Mouse (Mus musculus) stomach, embryonic 15.5 days (tissue): Measurements from ENCODE around the gene Aifm3. TPM values are rescaled to one million over a fixed set of nuclear protein-coding genes. Genes with fewer than 3 reads are reported as not detected.
A peak's percentile ranks its signal among the peaks of the same experiment; 100 is the strongest.

Experiments
- ATAC-seq: fragments of 200-750 bp; cut with Nextera tagmentation; 2 replicates; pipeline ENCODE4 v1.8.0; 2017; ENCODE audit warnings: low read depth, moderate number of reproducible peaks, moderate TSS enrichment; ENCODE audit not compliant: insufficient read depth, low FRiP score
- H3K27ac ChIP-seq: fragments of 300-500 bp; sonication (generic); 2 replicates; pipeline ENCODE4 v1.5.1; 2015; ENCODE audit warnings: mild to moderate bottlenecking, inconsistent platforms
- H3K27me3 ChIP-seq: fragments of 300-500 bp; sonication (generic); replicated peaks from 2 replicates; pipeline ENCODE4 v1.6.1; 2015; ENCODE audit warnings: inconsistent platforms
- H3K36me3 ChIP-seq: fragments of 300-500 bp; sonication (generic); 2 replicates; pipeline ENCODE4 v1.6.1; 2015; ENCODE audit warnings: inconsistent platforms
- H3K4me1 ChIP-seq: fragments of 300-500 bp; sonication (generic); 2 replicates; pipeline ENCODE4 v1.6.1; 2015; ENCODE audit warnings: inconsistent platforms
- H3K4me2 ChIP-seq: fragments of 300-500 bp; sonication (generic); 2 replicates; pipeline ENCODE4 v1.6.1; 2015; ENCODE audit warnings: mild to moderate bottlenecking, inconsistent platforms
- H3K4me3 ChIP-seq: fragments of 300-500 bp; sonication (generic); replicated peaks from 2 replicates; pipeline ENCODE4 v1.5.1; 2015; ENCODE audit warnings: inconsistent platforms
- H3K9ac ChIP-seq: fragments of 300-500 bp; sonication (generic); 2 replicates; pipeline ENCODE4 v1.6.1; 2015; ENCODE audit warnings: inconsistent platforms
- H3K9me3 ChIP-seq: fragments of 300-500 bp; sonication (generic); 2 replicates; pipeline ENCODE4 v1.6.1; 2016; ENCODE audit warnings: inconsistent platforms
- WGBS: fragments of 180-500 bp; shearing (Covaris S2); methylation state at CpG from one replicate; pipeline ENCODE4 v1.1.7; 2015; 5-methylcytosine and 5-hydroxymethylcytosine counted together
- polyA plus RNA-seq: library from polyadenylated mRNA; unstranded; fragments of >200 nt; fragmentation: Nextera tagmentation; extraction: Ambion mirVana; gene quantifications from 2 replicates; pipeline ENCODE4 v1.2.1, GENCODE M21; 2015

Gene Aifm3
- 3.1 and 3.2 TPM in 2 replicates for polyA plus RNA-seq

- Histone ChIP-seq H3K9ac (peak within 1 kb of the TSS; percentile 51), H3K4me1 (peaks cover 8% of the 10 kb centered on the region; the same call in 1 of the 2 replicates), H3K9me3 (no peaks in the 10 kb centered on the region), H3K27ac (no peak within 1 kb of the TSS), H3K27me3 (peaks cover 4% of the 10 kb centered on the region), H3K36me3 (peaks cover 6% of the 10 kb centered on the region), H3K4me2 (peak within 1 kb of the TSS; percentile 91), H3K4me3 (peak within 1 kb of the TSS; percentile 51)
- under 1% methylated on average over 47 of the region's 47 CpGs for whole genome bisulfite sequencing
- peak; percentile 83 for ATAC-seq
Measured at GRCm38 (mm10) chr16:17489469-17490111, at the start of gene Aifm3. TSS of gene Aifm3 (plus strand) at chr16:17489611.

- ATAC-seq: peak; percentile 98
- under 1% methylated on average over 63 of the region's 63 CpGs for WGBS
- H3K4me2 ChIP-seq: peak within 1 kb of the TSS; percentile 73
- H3K4me1 ChIP-seq: peaks cover 9% of the 10 kb centered on the region
- H3K36me3 ChIP-seq: 0 out of 2 replicates have a peak, but pooled peaks cover 5% of the 10 kb centered on the region
- H3K27ac ChIP-seq: peak within 1 kb of the TSS; percentile 98
- H3K4me3 ChIP-seq: peak within 1 kb of the TSS; percentile 98
- H3K9ac ChIP-seq: peak within 1 kb of the TSS; percentile 97
- H3K9me3 ChIP-seq: no peaks in the 10 kb centered on the region
- no peaks in the 10 kb centered on the region for H3K27me3 ChIP-seq
Measured at GRCm38 (mm10) chr16:17451541-17452372, 37.7 kb upstream of the Aifm3 start, which contains the start of gene Crkl. TSS of gene Crkl (plus strand) at chr16:17451987.

- under 1% methylated on average over 24 of the region's 24 CpGs for WGBS
- no peaks in the 10 kb centered on the region for H3K9me3 ChIP-seq
- peak overlapping the region; percentile 98 for H3K4me3 ChIP-seq
- H3K27me3 ChIP-seq: no peaks in the 10 kb centered on the region
- ATAC-seq: peak; percentile 25; the same call in 1 of the 2 replicates
- H3K4me1 ChIP-seq: peaks cover 9% of the 10 kb centered on the region
- peak overlapping the region; percentile 97 for H3K9ac ChIP-seq
- H3K36me3 ChIP-seq: peaks cover 5% of the 10 kb centered on the region; the same call in 1 of the 2 replicates
- H3K27ac ChIP-seq: peak overlapping the region; percentile 98
- peak overlapping the region; percentile 73 for H3K4me2 ChIP-seq
Measured at GRCm38 (mm10) chr16:17452373-17452715, 37.1 kb upstream of the Aifm3 start.

GRCm38 (mm10) chr16:17456901-17457300, 32.5 kb upstream of the Aifm3 start:
- H3K9me3 ChIP-seq: no peaks in the 10 kb centered on the region
- H3K4me1 ChIP-seq: peaks cover 7% of the 10 kb centered on the region; the same call in 1 of the 2 replicates
- peaks cover 12% of the 10 kb centered on the region for H3K36me3 ChIP-seq
- 96% methylated on average over 1 of the region's 1 CpGs for WGBS
- H3K4me2 ChIP-seq: no peak overlapping the region
- no peak overlapping the region for H3K9ac ChIP-seq
- ATAC-seq: no peak
- H3K27me3 ChIP-seq: no peaks in the 10 kb centered on the region
- H3K4me3 ChIP-seq: no peak overlapping the region
- H3K27ac ChIP-seq: no peak overlapping the region

- no peak overlapping the region for H3K4me3 ChIP-seq
- H3K9ac ChIP-seq: no peak overlapping the region
- H3K4me1 ChIP-seq: peaks cover 1% of the 10 kb centered on the region; the same call in 1 of the 2 replicates
- ATAC-seq: no peak
- H3K36me3 ChIP-seq: peaks cover 12% of the 10 kb centered on the region
- no peak overlapping the region for H3K4me2 ChIP-seq
- H3K9me3 ChIP-seq: no peaks in the 10 kb centered on the region
- H3K27ac ChIP-seq: no peak overlapping the region
- H3K27me3 ChIP-seq: no peaks in the 10 kb centered on the region
- WGBS: 89% methylated on average over 4 of the region's 4 CpGs
Measured at GRCm38 (mm10) chr16:17460254-17460653, 29.2 kb upstream of the Aifm3 start.

- Histone ChIP-seq H3K27ac (no peak overlapping the region), H3K4me2 (no peak overlapping the region), H3K9ac (no peak overlapping the region), H3K4me1 (no peaks in the 10 kb centered on the region), H3K36me3 (peaks cover 8% of the 10 kb centered on the region), H3K27me3 (no peaks in the 10 kb centered on the region), H3K9me3 (no peaks in the 10 kb centered on the region), H3K4me3 (no peak overlapping the region)
- no peak for ATAC-seq
- 82% methylated on average over 1 of the region's 1 CpGs for WGBS
Measured at GRCm38 (mm10) chr16:17461596-17461995, 27.8 kb upstream of the Aifm3 start.

GRCm38 (mm10) chr16:17463184-17463583, 26.2 kb upstream of the Aifm3 start:
- no peaks in the 10 kb centered on the region for H3K4me1 ChIP-seq
- H3K9me3 ChIP-seq: no peaks in the 10 kb centered on the region
- no peak overlapping the region for H3K4me3 ChIP-seq
- H3K4me2 ChIP-seq: no peak overlapping the region
- H3K27me3 ChIP-seq: no peaks in the 10 kb centered on the region
- H3K36me3 ChIP-seq: peaks cover 2% of the 10 kb centered on the region
- no peak overlapping the region for H3K27ac ChIP-seq
- ATAC-seq: no peak
- WGBS: 80% methylated on average over 2 of the region's 2 CpGs
- no peak overlapping the region for H3K9ac ChIP-seq

GRCm38 (mm10) chr16:17466875-17467663, 22.3 kb upstream of the Aifm3 start:
- H3K4me2 ChIP-seq: no peak overlapping the region
- no peaks in the 10 kb centered on the region for H3K27me3 ChIP-seq
- no peaks in the 10 kb centered on the region for H3K4me1 ChIP-seq
- H3K9ac ChIP-seq: no peak overlapping the region
- 72% methylated on average over 4 of the region's 4 CpGs for WGBS
- H3K27ac ChIP-seq: no peak overlapping the region
- H3K36me3 ChIP-seq: peaks cover 16% of the 10 kb centered on the region
- no peak for ATAC-seq
- no peaks in the 10 kb centered on the region for H3K9me3 ChIP-seq
- H3K4me3 ChIP-seq: no peak overlapping the region

- Histone ChIP-seq H3K4me2 (no peak overlapping the region), H3K9me3 (no peaks in the 10 kb centered on the region), H3K36me3 (peaks cover 23% of the 10 kb centered on the region), H3K4me3 (no peak overlapping the region), H3K27ac (no peak overlapping the region), H3K9ac (no peak overlapping the region), H3K4me1 (no peaks in the 10 kb centered on the region), H3K27me3 (no peaks in the 10 kb centered on the region)
- WGBS: 85% methylated on average over 6 of the region's 6 CpGs
- ATAC-seq: no peak
Measured at GRCm38 (mm10) chr16:17472498-17472897, 16.9 kb upstream of the Aifm3 start.

- H3K9ac ChIP-seq: no peak overlapping the region
- ATAC-seq: no peak
- peaks cover 16% of the 10 kb centered on the region for H3K36me3 ChIP-seq
Measured at GRCm38 (mm10) chr16:17474091-17474490, 15.3 kb upstream of the Aifm3 start.

GRCm38 (mm10) chr16:17474761-17475160, 14.7 kb upstream of the Aifm3 start:
- Histone ChIP-seq H3K9me3 (no peaks in the 10 kb centered on the region), H3K27me3 (no peaks in the 10 kb centered on the region), H3K4me2 (no peak overlapping the region), H3K9ac (no peak overlapping the region), H3K4me1 (no peaks in the 10 kb centered on the region), H3K36me3 (peaks cover 13% of the 10 kb centered on the region), H3K27ac (no peak overlapping the region), H3K4me3 (no peak overlapping the region)
- WGBS: 68% methylated on average over 2 of the region's 2 CpGs
- ATAC-seq: no peak

More at GRCm38 (mm10) chr16:17474091-17474490, 15.3 kb upstream of the Aifm3 start:
- Histone ChIP-seq H3K4me2 (no peak overlapping the region), H3K27ac (no peak overlapping the region), H3K9me3 (no peaks in the 10 kb centered on the region), H3K27me3 (no peaks in the 10 kb centered on the region), H3K4me1 (no peaks in the 10 kb centered on the region), H3K4me3 (no peak overlapping the region)
